Mouse (Mus musculus) lung, postnatal 14 days (tissue): ENCODE measurements at regions not wholly inside any gene's neighbourhood (a gene's known extent, or its start where the extent isn't known, plus 50 kb on each side); places are given as distances from the start of the nearest gene placed in this dataset.

Source experiments
- DNase-seq: peaks from one replicate; pipeline ENCODE4 v3.0.0; 2021

DNA sequence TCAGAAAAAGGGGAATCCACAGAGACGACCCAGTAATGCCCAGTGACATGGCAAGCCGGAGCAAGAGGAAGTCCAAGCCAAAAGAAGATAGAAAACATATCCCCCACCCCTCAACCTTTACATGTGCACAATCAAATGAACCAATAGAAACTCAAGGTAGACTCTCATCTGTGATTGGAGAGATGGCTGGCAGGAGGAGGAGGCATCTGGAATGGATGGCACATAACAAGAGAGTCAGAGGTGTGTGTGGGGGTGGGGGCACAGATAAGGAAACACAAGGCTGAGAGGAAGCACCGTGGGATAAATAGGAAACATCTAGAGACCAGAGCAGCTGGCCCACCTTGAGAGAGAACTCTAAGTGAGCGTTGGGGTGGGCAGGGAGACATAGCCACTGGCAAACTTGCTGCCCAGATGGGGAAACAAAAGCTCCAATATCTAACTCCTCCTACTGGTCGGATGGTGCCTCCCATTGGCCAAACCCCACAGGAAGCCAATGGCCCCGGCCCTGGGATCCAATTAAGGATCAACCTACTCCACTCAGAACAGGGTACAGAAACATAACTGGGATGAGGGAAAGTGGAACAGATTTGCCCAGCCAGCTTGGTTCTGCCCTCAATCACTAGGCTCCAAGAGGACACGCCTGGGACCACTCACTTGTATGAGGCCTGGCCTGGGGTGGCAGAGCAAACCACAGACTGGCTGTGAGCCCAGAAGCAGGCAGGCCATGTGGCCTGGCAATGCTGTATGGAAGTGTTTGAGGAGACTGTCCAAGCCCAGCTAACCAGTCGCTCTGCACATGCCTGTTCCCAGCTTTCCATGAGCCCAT, 357.9 kb downstream of the Bcor start:
- peak; percentile 17 for DNase-seq

DNA sequence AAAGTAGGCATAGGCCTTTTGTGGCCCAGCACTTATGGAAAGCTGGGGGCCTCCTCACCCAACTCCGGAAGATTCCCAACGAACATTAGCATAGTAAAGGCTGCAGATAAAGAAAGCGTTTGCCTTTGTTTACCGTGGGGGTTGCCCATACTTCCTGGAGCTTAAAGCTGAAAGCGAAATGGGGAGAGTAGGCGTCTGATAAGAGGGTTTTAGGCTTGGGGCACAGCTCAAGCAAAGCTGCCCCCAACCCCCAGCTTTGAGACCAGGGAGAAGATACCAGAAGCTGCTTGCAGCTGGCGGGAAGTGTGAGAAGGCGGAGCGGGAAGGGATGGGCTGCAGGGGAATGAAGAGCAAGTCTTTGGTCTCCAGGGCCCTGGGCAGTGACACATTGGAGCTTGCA, 356.9 kb downstream of the Bcor start:
- DNase-seq: no peak

DNA sequence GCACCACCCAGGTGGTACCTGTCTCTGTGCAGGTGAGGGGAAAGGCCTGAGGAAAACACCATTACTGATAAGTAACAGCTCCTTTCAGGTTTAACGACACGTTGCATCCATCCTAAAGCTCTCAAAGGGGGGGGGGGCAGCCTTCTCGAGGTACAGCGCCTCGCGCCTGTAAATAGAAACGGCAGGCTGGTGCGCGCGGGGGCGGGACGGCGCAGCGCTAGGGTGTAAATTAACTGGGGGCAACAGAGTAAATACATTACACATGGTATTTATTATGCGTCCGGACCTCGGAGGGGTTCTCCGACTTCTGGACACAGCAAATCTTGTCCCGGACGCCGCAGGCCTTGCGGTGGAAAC, 353.3 kb downstream of the Bcor start:
- DNase-seq: no peak

DNA sequence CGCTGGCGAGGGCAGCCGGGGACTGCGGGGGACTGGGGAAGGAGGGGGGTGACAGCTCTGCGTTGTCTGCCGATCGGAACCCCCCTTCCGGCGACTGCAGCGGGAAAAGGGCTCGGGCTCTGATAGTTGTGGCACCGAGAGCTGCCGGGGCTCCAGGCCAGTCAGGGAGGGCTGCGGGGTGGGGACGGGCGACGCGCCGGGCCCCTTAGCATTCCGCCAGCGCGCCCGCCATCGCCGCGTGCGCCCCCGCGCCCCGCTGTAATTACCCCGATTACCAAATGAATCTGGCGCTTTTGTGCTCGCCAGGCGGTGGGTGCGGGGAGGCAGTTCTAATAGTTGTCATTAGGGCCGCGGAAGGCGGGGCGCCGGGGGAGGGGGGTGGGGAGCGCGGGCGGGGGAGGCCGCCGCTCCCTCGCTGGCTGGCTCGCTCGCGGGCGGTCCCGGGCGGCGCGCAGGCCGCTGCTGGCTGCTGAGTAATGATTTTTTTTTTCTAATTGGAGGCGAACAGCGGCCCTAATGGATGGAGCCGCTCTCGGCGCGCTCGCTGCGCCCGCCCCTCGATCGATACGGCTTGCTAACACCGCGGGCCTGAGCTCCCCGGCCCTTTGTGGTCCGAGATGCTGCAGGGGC, 352.8 kb downstream of the Bcor start:
- peak; percentile 15 for DNase-seq

DNA sequence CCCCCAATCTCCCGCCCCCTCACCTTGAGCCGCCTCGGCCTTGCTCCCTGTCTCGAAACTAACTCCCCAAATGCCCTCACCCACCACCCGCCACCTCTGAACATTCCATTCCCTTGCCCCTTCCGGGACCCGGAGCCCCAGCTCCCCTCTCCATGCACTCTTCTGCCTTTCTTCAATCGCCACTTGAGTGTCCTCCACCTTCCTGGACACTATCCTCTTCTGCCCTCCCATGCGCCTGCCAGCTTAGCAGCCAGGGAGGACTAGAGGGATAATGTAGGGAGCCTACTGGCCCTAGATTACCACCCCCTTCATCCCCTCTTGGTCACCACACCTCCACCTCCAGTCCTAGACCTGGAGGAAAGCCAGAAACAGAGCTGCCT, 352.3 kb downstream of the Bcor start:
- DNase-seq: no peak

DNA sequence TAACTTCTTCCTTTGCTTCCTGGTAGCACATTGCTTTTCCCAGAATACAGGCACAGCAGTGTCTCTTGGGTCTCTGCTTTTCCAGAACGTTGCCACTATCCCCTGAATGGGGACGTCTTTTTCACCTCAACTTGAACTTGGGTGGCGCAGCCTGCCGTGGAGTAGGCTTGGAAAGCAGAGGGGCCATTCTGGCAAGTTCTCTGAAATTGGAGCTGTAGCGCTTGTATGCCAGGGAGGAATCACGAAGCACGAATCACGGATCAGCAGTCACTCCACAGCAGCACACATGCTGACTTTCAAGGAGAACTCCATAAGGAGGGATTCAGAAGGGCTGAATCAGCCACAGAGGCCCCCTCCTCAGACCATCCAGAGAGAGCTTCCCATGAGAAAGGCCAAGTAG, 351.2 kb downstream of the Bcor start:
- DNase-seq: no peak

DNA sequence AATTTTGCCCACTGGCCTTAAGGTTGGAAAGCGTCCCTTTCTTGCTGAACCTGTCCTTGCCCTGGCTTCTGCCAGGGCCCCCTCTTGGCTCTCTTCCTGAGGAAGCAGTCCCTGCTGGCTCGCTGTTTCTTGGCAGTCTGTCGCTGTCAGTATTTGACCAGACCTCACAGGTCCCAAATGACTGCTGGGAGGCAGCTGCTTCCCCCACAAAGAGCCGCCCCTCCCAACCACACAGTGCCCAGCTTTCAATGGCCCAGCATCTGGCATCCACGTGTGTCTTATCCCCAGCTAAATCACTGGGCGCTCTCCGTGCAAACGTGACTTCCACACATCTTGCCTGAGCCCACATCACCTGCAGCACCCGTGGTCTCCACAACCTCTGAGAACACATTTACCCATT, 345.3 kb downstream of the Bcor start:
- no peak for DNase-seq

DNA sequence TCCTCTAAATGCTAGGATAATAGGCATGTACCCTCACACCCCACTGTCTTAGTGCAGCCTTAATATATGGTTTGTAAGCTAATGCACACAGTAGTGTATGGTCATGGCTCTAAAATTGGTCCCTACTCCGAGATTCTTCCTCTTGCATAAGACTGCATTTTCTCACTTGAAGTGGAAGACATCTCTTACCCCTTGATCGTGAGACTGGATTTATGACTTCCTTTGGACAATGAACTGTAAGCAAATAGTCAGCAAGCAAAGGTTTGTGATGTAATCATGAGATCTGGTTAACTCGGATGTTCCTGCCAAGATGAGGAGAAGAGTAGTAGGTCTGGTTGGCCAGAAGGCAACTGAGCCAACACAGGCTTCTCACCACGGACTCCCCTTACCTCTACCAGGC, 344.3 kb downstream of the Bcor start:
- no peak for DNase-seq

DNA sequence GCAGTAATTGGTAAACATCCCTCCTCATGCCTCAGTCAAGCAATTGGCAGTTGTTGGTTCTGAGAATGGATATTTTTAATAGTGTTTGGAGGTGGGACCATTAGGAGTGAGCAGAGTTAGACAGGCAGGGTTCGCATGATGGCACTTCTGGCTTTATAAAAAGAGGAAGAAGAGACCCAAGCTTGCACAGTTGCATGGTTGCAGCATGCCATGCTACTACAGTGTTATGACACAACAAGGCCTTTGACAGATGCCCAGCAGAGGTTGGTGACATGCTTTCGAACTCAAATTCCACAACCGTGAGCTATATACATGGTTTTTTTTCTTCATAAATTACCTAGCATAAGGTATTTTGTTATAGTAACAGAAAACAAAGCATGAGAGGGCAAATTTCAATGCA, 341.5 kb downstream of the Bcor start:
- DNase-seq: no peak

DNA sequence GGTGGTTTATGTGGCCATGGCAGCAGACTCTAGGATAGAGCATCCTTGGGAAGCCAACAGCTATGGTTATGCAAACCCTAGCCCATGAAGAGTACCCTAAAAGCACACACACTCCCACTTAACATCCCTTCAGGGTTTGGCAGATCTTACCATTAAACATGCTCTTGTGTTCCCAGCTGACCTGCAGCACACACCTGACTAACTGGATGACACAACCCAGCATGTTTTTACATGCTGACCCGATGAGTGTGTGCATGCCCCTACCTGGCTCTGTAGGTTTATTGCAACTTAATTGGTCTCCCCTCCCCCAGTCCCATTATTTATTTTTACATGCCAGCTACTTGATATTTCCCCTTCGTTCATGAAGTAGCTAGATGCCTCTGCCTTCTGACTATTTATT, 339.0 kb downstream of the Bcor start:
- no peak for DNase-seq

DNA sequence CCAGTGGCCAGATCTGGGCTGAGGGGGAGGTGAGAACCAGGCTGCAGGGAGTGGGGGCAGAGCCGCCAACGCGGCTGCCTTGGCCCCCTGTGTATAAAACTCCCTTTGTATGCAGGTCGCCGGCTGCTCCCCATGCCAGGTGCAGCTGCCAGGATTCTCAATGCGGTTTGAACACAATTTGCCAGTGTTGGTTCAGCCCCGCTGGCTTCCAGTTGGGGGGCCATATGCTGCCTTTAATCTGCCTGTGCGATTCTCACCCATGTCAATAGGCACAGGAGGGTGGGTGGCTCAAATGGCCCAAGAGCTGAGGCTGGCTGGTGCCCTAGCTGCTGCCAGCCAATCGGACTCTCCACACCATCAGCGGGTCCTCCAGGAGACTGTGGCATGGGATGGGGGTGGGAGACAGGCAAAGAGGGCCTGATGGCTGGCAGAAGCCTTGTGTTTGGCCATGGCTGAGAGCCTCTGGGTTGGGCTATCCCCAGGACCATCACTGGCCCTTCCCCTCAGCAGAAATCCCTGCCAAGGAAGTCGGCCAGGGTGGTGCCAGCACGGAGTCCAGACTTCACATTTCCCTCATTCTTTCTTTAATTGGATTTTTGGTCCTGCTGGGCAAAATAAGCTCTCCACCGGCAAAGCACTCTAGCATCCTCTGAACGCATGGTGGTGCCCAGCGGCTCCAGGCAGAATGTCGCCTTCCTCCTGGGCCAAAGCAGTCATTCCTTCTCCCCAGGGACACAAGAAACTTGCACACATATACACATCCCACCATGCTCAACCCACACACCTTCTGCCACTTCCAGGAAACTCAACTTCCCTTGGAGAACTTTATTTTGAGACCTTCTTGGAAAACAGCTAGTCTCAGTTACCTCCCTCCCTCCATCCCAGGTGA, 338.0 kb downstream of the Bcor start:
- no peak for DNase-seq

DNA sequence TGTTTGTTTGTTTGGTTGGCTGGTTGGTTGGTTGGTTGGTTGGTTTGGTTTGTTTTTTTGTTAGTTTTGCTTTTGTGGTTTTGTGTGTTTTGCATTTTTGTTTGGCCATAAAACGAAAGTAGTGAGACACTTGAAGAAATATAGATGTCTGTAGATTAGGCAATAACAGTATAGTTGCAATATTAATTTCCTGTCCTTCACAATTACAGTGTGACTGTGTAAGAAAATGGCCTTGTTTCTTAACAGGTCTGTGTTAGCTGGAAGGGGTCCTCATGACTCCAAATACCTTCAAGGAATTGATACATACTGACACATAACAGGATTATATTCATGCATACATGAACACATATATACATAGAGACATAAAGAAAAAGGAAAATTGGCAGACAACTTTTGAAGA, 334.2 kb downstream of the Bcor start:
- no peak for DNase-seq

DNA sequence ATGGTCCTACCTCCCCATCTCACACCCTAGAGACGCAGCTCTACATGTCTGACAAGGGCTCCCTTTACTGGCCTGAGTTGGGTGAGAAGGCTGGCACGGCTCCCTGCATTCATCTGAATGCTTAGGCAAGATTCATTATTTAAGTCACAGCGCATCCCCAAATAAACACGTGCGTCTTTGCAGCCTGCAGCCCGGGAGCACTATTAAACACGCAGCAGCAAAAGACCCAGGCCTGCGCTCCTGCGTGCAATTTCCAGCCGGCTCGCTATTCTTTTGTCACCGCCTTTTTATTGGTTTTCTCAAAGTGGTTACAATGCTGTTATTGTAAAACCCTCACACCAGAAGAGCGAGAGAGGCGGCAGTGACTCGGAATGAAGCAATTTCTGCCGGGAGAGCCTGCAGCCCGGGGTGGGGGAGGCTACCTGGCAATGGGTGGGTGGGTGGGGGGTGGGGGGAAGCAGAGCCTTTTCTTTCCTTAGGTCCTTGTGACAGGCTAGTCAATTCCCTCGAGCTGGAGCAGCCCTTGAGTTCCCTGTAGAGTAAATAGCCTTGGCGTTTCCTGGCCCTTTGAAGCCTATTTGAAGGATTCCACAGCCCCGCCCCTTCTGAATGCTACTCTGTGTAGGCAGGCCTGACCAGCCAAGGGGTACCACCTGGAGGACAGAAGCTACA, 333.3 kb downstream of the Bcor start:
- DNase-seq: no peak

DNA sequence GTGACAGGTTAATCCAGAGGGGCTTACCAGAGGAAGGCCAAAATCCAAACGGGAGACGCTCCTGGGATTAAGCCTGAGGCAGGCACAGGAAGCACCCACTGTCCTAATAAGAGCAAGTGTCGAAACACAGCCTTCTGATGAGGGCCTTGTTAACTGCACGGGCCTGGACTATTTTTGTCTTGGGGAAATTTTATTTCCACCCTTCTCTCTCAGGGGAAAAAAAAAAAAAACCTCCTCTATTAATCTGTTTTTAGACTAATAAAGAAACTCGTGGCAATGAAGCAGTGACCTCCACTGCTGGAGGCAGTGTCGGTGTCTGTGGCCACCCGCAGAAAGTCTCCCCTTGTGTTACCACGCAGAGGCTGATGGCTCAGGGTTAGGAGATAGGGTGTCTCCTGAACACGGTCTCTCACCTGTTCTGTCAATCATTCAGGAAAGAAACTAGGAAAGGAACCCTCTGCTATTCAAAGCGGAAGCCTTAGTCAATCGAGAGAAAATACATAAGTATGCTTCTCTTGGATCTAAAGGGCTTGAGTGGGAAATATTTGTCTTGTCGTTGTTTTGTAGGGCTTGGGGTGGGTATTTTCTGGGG, 330.6 kb downstream of the Bcor start:
- DNase-seq: no peak

DNA sequence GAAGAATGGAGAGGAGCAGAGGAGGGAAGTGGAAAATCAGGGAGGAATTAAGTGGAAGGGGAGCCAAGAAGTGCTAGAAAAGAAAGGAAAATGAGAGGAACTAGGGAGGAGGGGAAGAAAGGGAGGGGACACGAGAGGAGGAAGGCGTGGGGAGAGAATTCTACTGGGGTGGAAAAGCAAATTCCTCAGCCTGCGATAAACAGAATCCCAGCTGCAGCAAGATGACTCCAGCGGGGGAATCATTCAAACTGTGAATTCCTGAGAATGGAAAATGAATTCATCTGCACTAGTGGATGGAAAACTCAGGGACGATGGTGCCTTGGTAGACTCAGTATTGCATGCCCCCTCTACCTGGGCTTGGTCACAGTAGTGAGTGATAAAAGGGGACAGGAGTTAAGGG, 322.6 kb downstream of the Bcor start:
- no peak for DNase-seq

DNA sequence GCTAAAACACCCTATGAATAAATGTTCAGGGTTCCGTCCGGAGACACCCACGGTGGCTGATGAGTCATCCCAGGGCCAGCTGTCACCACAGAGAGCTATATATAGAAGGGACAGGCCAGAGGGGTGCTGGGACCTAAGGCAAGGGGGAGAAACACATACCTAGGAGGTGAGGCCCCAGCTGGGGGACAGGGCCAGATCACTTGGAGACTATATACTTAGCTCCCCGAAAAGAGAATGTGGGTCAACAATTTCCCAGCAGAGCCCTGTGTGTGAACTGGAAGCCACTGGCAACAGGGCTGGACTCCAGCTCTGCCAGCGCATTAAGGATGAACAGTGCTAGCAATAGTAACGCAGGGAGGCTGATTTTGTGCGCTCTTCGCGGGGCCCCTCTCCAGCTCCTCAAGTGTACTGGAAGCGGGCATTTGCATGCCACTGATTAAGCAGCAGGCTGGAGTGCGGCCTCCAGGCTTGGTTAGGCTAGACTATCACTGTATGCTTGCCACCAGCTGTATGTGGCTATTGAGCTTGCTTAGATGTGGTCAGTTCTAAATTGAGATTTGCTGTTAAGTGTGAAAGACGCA, 320.4 kb downstream of the Bcor start:
- peak; percentile 11 for DNase-seq

DNA sequence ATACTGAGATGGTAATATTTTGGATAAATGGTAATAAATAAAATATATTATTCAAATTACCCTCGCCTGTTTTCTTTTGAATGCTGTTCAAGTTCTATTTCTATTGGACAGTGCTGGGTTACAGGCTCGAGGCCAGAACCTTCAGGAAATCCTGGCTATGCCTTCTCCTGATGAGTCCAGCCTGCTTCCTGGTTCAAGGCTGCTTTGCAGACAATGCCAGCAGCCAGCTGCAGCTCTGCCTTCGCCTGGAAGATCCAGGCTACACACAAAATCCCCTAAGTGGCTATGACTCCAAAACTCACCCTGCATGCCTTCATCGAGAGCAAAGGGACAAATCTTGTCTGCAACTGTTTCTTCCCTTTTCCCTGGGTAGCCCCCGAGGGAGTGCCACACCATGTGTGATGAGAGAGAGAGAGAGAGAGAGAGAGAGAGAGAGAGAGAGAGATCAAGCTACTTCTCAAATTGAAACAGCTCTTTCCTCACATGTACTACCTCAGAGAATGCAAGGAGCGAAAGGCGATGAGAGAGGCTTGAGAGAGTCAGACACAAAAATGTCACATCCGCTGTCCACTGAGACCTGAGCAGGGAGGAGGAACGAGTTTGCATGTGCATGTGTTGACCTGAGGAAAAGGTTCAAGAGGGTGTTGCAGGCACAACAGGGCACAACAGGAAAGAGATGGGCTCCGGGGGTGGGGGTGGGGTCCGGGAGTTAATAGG, 319.7 kb downstream of the Bcor start:
- no peak for DNase-seq

DNA sequence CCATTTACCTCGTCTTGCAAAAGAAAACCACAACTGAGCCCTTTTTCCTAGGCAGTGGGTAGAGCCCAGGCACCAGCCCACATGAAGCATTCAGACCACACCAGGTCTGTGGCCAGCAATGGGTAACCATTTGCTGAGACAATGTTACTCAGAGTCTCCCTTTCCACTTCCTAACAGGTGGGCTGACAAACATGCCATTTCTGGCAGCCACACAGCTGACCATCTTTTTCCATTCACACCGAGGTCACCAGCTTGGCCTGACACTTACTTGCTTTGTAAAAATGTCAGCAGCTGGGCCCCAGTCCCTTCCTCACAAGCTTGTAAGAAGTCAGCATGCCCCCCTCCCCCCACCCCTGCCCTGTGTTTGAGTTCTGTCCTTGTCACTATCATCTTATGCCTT, 314.6 kb downstream of the Bcor start:
- DNase-seq: no peak

DNA sequence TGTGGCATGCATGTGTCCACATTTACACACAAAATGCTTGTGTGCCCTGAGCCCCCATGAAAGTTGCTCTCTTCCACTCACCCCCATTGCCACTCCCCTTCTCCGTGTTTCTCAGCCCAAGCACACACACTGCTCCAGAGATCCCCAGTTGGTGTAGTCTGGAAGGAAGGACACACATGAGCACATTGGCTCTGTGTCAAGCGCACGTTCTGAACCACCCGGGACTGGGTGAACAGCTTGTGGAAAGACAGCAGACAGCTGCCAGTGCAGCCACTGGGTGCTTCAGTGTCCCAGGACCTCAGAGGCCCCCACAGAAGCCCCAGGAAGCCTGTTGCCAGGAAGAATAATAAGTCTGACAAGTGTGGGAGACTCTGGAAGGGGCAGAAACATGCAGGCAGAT, 304.2 kb downstream of the Bcor start:
- DNase-seq: peak; percentile 29

DNA sequence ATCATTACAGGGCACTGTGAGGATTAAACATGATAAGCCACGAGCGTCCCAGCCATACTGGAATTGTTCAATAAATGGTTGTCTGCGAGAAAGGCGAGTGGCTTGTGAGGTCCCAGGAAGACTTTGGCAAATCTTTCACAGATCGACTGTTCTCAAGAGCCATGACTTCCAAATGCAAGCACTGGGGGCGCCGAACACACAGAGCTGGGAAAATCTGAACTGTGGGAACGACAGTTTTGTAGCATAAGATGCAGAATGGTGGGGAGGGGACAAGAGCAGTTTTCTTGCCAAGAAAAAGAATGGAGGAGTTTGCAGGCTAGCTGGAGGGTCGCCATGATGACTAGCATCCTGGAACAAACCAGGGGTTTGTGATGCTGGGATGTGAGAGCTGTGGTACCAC, 300.8 kb downstream of the Bcor start:
- no peak for DNase-seq

DNA sequence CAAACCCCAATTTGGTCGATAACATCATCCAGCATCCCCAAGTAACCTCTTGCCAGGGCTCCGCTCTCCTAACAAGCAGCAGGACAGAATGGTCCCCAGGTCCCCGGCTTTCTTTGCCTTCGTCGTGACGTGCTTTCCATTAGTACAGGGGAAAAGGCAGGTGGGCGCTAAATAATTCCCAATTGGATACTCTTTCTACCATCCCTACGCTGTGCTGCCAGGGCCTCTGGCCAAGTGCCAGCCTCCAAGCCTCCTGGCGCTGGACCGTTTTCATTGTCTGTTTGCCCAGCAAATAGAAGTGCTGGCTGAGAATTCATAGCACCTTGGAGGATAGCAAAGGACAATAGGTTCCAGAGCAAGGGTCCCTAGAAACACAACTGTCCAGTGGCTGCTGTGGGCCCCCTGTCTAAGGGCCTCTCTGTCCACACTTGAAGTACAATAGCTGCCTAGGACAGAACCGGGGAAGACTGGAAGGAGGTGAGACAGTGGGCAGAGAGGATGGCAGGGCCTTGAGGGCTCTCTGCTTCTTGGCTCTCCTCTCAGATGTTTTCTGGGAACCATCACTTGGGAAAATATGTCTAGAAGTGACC, 298.9 kb downstream of the Bcor start:
- peak; percentile 10 for DNase-seq
